Mouse (Mus musculus) small intestine, adult 2 months (tissue): ENCODE data around the gene Tifa.

Experiments used
- CTCF ChIP-seq: fragments of 200-500 bp; IDR thresholded peaks from 2 replicates; pipeline ENCODE4 v1.5.1; 2012; ENCODE audit warnings: low read depth, mild to moderate bottlenecking, control low read depth, inconsistent platforms, low read length, moderate library complexity, mixed read lengths; ENCODE audit not compliant: insufficient replicate concordance, insufficient read length; ENCODE audit errors: extremely low read depth
- POLR2A ChIP-seq: fragments of 200-500 bp; IDR thresholded peaks from 2 replicates; pipeline ENCODE4 v1.6.1; 2012; ENCODE audit warnings: low read depth, mild to moderate bottlenecking, control low read depth, inconsistent platforms, low read length, moderate library complexity

- TF ChIP-seq CTCF: no peak
- TF ChIP-seq POLR2A: no peak
Observed at GRCm38 (mm10) chr3:127821209-127821608, 31.6 kb downstream of the Tifa start.
